Mouse (Mus musculus) lung, embryonic 14.5 days (tissue): Measurements from ENCODE around the gene Setd1a. TPM values are rescaled to one million over a fixed set of nuclear protein-coding genes. Genes with fewer than 3 reads are reported as not detected.

ENCODE experiments used
- ATAC-seq: fragments of 200-750 bp; cut with Nextera tagmentation; 2 replicates; pipeline ENCODE4 v1.8.0; 2017; ENCODE audit warnings: mild to moderate bottlenecking, moderate TSS enrichment, moderate library complexity; ENCODE audit not compliant: insufficient read depth
- DNase-seq: peaks from one replicate; pipeline ENCODE4 v3.0.0-alpha.2; 2015
- H3K27ac ChIP-seq: fragments of 300-500 bp; sonication (generic); 2 replicates; pipeline ENCODE4 v1.5.1; 2014; ENCODE audit warnings: low read depth, mild to moderate bottlenecking, moderate library complexity
- H3K27me3 ChIP-seq: fragments of 300-500 bp; sonication (generic); 2 replicates; pipeline ENCODE4 v1.6.1; 2014; ENCODE audit warnings: low read length, control low read depth; ENCODE audit not compliant: insufficient read depth
- H3K36me3 ChIP-seq: fragments of 300-500 bp; sonication (generic); 2 replicates; pipeline ENCODE4 v1.6.1; 2014; ENCODE audit warnings: control low read depth; ENCODE audit not compliant: insufficient read depth
- H3K4me1 ChIP-seq: fragments of 300-500 bp; sonication (generic); 2 replicates; pipeline ENCODE4 v1.6.1; 2014; ENCODE audit warnings: antibody characterized with exemption, control low read depth; ENCODE audit not compliant: insufficient read depth
- H3K4me2 ChIP-seq: fragments of 300-500 bp; sonication (generic); 2 replicates; pipeline ENCODE4 v1.6.1; 2014; ENCODE audit warnings: mild to moderate bottlenecking
- H3K4me3 ChIP-seq: fragments of 300-500 bp; sonication (generic); 2 replicates; pipeline ENCODE4 v1.5.1; 2014; ENCODE audit warnings: low read depth, low read length
- H3K9ac ChIP-seq: fragments of 300-500 bp; sonication (generic); 2 replicates; pipeline ENCODE4 v1.6.1; 2014
- H3K9me3 ChIP-seq: fragments of 300-500 bp; sonication (generic); 2 replicates; pipeline ENCODE4 v1.6.1; 2016; ENCODE audit warnings: low read depth, low read length, control low read depth
- CTCF ChIP-seq: IDR thresholded peaks from 2 replicates; pipeline ENCODE4 v1.5.1; 2016; ENCODE audit warnings: antibody characterized with exemption, low read depth
- WGBS: fragments of 180-500 bp; shearing (Covaris S2); extraction: QIAGEN DNeasy Blood & Tissue Kit; methylation state at CpG from one replicate; pipeline ENCODE4 v1.1.7; 2014; 5-methylcytosine and 5-hydroxymethylcytosine counted together
- polyA plus RNA-seq: library from polyadenylated mRNA; unstranded; fragments of >200 nt; fragmentation: Nextera tagmentation; extraction: Ambion mirVana; gene quantifications from 2 replicates; pipeline ENCODE4 v1.2.1, GENCODE M21; 2014

Setd1a gene
- polyA plus RNA-seq, 1 experiment from 2014 or later = 27.2 TPM

GRCm38 (mm10) chr7:127840886-127841285 is 64.4 kb downstream of the Setd1a start:
- under 1% methylated on average over 15 of the region's 15 CpGs for WGBS
- no peak for TF ChIP-seq CTCF
- DNase-seq (peak; percentile 52), ATAC-seq (peak; percentile 32)
- H3K27me3 ChIP-seq = no peaks in the 10 kb centered on the region
- H3K27ac ChIP-seq = peak overlapping the region; percentile 91
- H3K4me3 ChIP-seq = peak overlapping the region; percentile 76
- peaks cover 22% of the 10 kb centered on the region for H3K36me3 ChIP-seq
- no peaks in the 10 kb centered on the region for H3K9me3 ChIP-seq
- H3K4me2 ChIP-seq = peak overlapping the region; percentile 90
- H3K9ac ChIP-seq = peak overlapping the region; percentile 59
- H3K4me1 ChIP-seq = 0 out of 2 replicates have a peak, but pooled peaks cover 6% of the 10 kb centered on the region

- peaks cover 28% of the 10 kb centered on the region for H3K36me3 ChIP-seq
- peak; percentile 95 for ATAC-seq
- H3K4me2 ChIP-seq = peak overlapping the region; percentile 90
- no peaks in the 10 kb centered on the region for H3K9me3 ChIP-seq
- TF ChIP-seq CTCF = no peak
- no peaks in the 10 kb centered on the region for H3K27me3 ChIP-seq
- 0 out of 2 replicates have a peak, but pooled peaks cover 6% of the 10 kb centered on the region for H3K4me1 ChIP-seq
- H3K4me3 ChIP-seq = peak overlapping the region; percentile 76
- H3K9ac ChIP-seq = peak overlapping the region; percentile 62
- WGBS = under 1% methylated on average over 43 of the region's 46 CpGs
- peak; percentile 96 for DNase-seq
- peak overlapping the region; percentile 91 for H3K27ac ChIP-seq
Measured at GRCm38 (mm10) chr7:127841340-127842000, 65.0 kb downstream of the Setd1a start.

- Histone ChIP-seq H3K4me1 (0 out of 2 replicates have a peak, but pooled peaks cover 6% of the 10 kb centered on the region), H3K4me2 (peak overlapping the region; percentile 90), H3K27me3 (no peaks in the 10 kb centered on the region), H3K27ac (peak overlapping the region; percentile 91), H3K9ac (peak overlapping the region; percentile 62), H3K9me3 (no peaks in the 10 kb centered on the region), H3K4me3 (peak overlapping the region; percentile 76), H3K36me3 (peaks cover 31% of the 10 kb centered on the region)
- DNase-seq (peak; percentile 87), ATAC-seq (peak; percentile 52)
- TF ChIP-seq CTCF = no peak
- WGBS = under 1% methylated on average over 40 of the region's 40 CpGs
Measured at GRCm38 (mm10) chr7:127842001-127842718, 65.7 kb downstream of the Setd1a start.

Other genes with a start within 250 kb of the Setd1a start
- gene Tmem265, start 215.3 kb upstream of the Setd1a start, polyA plus RNA-seq = 4.0 and 6.3 TPM in 2 replicates
- 31.3 and 39.3 TPM in 2 replicates for gene Phkg2, start 203.3 kb upstream of the Setd1a start, polyA plus RNA-seq
- 8.6 and 9.1 TPM in 2 replicates for gene Ccdc189, start 188.1 kb upstream of the Setd1a start, polyA plus RNA-seq
- gene Rnf40, start 187.9 kb upstream of the Setd1a start, polyA plus RNA-seq = 46.7 and 47.6 TPM in 2 replicates
- gene Zfp629, start 160.9 kb upstream of the Setd1a start, polyA plus RNA-seq = 14.2 and 16.9 TPM in 2 replicates
- gene Bcl7c, start 67.7 kb upstream of the Setd1a start, polyA plus RNA-seq = 58.8 and 65.1 TPM in 2 replicates
- gene Ctf1, start 63.9 kb upstream of the Setd1a start, polyA plus RNA-seq = 11.7 and 15.6 TPM in 2 replicates
- 0.38 TPM in 1 of 2 replicates, not detected in the other for gene Ctf2, start 44.5 kb upstream of the Setd1a start, polyA plus RNA-seq
- 5.3 and 5.6 TPM in 2 replicates for gene Fbxl19, start 32.1 kb upstream of the Setd1a start, polyA plus RNA-seq
- gene Orai3, start 6.9 kb upstream of the Setd1a start, polyA plus RNA-seq = 19.2 and 21.8 TPM in 2 replicates
- gene Gm49388, start 8.9 kb downstream of the Setd1a start, polyA plus RNA-seq = 0.43 TPM in 1 of 2 replicates, not detected in the other
- gene Hsd3b7, start 23.9 kb downstream of the Setd1a start, polyA plus RNA-seq = 13.6 and 18.3 TPM in 2 replicates
- 19.7 and 21.8 TPM in 2 replicates for gene Stx4a, start 47.6 kb downstream of the Setd1a start, polyA plus RNA-seq
- 2.0 and 2.8 TPM in 2 replicates for gene Stx1b, start 47.9 kb downstream of the Setd1a start, polyA plus RNA-seq
- 16.7 and 17.4 TPM in 2 replicates for gene Zfp646, start 99.6 kb downstream of the Setd1a start, polyA plus RNA-seq
- gene Zfp668, start 100.2 kb downstream of the Setd1a start, polyA plus RNA-seq = 16.6 and 19.4 TPM in 2 replicates
- 0.65 and 0.95 TPM in 2 replicates for gene Prss53, start 114.3 kb downstream of the Setd1a start, polyA plus RNA-seq
- not detected in 2 replicates for gene Gm21974, start 118.8 kb downstream of the Setd1a start, polyA plus RNA-seq
- 127 and 129 TPM in 2 replicates for gene Vkorc1, start 118.9 kb downstream of the Setd1a start, polyA plus RNA-seq
- 152 and 169 TPM in 2 replicates for gene Bckdk, start 127.4 kb downstream of the Setd1a start, polyA plus RNA-seq
- gene Kat8, start 135.8 kb downstream of the Setd1a start, polyA plus RNA-seq = 39.5 and 42.8 TPM in 2 replicates
- 48.8 and 51.7 TPM in 2 replicates for gene Prss8, start 153.4 kb downstream of the Setd1a start, polyA plus RNA-seq
- gene Prss36, start 170.1 kb downstream of the Setd1a start, polyA plus RNA-seq = 9.2 and 9.7 TPM in 2 replicates
- 54.6 and 57.9 TPM in 2 replicates for gene Fus, start 190.8 kb downstream of the Setd1a start, polyA plus RNA-seq
- 22.1 and 26.8 TPM in 2 replicates for gene Pycard, start 217.2 kb downstream of the Setd1a start, polyA plus RNA-seq
- not detected in 2 replicates for gene Trim72, start 227.3 kb downstream of the Setd1a start, polyA plus RNA-seq